Mouse (Mus musculus) induced T-regulatory cell, adult 2 months (primary cell): ENCODE data around the gene Ap1m1.

ENCODE experiments used
- DNase-seq: peaks from one replicate; pipeline ENCODE4 v3.0.0-alpha.2; 2012; ENCODE audit warnings: low read depth

Ap1m1 gene

DNA sequence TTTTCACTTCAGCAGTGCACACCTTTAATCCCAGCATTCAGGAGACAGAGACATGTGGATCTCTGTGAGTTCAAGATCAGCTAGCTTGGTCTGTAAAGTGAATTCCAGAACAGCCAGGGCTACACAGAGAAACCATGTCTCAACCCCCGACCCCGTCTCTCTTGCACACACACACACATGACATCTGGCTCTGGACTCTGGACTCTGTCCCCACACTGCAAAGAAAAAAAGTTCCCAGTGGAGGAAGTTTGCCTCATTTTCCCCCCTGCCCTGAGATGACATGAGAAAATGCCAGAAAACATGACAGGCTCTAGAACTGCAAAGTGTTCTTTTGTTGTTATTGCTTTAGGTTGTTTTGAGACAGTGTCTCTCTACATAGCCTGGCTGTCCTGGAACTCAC lies 20.0 kb downstream of the Ap1m1 start:
- DNase-seq, result no peak

DNA sequence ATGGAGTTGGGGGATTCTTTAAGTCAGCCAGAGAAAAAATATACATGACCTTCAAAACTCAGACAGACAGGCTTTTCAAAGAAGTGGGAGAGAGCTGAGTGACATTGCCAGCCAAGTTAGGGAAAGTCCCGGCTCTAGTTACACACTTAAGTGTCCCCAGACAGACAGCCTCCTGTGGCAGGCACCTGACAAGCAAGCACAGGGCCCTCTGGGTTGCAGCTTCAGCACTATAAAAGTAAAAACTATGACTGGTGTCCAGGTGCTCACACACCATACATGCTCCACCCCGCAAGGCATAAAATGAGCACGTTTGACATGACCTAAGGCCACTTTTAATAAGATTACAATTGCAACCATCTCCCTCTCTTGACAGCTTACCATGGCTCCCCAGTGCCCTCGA lies 20.8 kb downstream of the Ap1m1 start:
- DNase-seq, result peak; percentile 75

DNA sequence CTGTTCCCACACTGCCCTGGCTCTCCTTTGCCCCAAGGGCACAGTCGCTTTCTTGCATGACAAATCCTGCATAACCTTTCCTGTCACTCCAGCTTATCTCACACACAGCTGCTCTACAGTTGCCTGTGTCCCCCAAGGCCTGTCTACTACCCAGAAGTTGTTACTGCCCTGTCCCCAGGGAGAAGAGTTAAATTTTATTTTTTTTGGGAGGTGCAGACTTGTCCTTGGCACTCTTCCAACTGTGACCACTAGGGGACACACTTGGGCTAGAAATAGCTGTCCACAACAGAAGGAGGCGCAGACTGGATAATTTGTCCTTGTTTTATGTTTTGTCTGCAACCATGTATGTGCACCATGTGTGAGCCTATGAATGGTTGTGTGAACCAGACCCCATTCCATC lies 21.2 kb downstream of the Ap1m1 start:
- peak; percentile 92 for DNase-seq

DNA sequence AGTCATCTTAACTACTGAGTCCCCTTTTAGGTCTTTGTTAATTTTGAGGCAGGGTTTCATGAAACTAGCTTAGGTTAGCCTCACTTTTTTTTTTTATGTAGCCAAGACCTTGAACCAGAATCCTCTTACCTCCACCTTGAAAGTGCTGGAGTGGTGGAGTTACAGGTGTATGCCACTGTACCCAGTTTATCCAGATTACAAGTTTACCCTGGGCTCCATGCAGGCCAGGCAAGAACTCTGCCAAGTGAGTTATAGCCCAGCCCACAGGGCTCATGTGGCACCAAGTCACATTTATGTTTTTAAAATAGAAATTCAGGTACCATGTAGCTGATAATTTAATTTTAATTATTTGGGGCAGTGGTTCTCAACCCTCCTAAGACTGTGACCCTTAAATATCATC lies 21.6 kb downstream of the Ap1m1 start:
- DNase-seq, result no peak

DNA sequence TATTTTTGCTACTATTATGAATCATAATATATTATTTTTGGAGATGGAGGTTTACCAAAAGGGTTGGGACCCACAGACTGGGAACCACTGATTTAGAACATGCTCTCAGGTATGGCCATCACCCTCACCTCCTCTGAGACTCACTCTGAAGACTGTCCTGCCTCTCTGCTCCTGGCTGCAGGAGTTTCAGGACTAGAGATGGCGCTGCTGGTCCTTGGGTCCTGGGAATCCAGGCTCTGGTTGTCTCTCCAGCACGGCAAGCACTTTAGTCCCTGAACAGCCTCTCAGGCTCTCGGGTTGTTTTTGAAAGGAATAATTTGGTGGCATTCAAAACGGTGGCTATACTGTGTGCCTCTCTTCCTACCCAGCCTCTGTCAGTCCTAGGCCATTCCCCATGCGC lies 22.1 kb downstream of the Ap1m1 start:
- DNase-seq, result no peak

DNA sequence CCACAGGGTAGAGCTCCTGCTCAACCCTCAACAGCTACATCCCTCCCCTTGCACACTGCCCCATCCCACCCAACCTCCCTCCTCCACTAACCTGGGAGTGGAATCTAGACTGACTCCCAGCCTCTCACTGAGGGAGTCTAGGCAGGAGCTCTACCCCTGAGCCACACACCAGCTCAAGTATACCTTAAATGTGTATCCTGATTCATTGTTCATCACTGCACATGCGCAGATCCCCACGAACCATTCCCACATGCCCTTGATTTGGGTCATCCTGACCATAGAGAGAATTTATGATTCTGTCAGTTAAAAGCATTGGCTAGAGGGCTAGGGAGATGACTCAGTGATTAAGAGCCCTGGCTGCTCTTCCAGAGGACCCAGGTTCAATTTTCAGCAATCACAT lies 22.9 kb downstream of the Ap1m1 start:
- no peak for DNase-seq

DNA sequence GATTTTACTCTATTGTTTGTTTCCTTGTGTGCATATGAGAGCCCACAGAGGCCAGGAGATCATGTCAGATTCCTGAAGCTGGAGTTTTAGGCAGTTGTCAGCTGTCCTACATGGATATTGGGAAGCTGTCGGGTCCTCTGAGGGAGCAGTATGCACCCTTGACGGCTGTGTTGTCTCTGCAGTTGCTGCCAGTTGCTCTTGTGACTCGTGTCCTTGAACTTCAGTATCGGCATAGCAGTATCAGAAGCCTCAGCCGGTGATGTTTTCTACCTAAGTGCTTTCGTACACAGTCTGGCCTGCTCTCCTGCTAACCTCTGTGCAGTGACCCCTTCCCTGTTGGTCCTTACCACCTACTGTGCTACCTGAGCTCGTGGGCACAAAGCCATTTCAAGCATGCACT lies 23.6 kb downstream of the Ap1m1 start:
- DNase-seq, result no peak

DNA sequence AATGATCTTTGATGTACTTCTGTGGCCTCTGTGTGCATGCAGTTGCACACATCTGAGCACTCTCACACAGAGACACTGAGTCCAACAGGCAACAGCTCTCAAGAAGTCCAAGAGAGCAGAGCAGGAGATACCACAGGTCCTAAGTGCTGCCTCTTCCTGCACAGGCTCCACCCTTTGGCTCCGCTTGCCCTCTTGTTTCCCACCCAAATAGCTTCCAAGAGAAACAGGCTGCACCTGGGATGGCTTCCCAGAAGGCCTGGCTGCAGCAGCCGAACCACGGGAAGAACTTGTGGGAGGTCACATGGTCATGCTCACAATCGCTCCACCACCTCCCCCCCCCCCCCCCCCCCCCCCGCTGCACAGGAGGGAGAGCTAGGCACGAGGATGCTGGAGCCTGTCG lies 25.5 kb downstream of the Ap1m1 start:
- DNase-seq, result no peak

DNA sequence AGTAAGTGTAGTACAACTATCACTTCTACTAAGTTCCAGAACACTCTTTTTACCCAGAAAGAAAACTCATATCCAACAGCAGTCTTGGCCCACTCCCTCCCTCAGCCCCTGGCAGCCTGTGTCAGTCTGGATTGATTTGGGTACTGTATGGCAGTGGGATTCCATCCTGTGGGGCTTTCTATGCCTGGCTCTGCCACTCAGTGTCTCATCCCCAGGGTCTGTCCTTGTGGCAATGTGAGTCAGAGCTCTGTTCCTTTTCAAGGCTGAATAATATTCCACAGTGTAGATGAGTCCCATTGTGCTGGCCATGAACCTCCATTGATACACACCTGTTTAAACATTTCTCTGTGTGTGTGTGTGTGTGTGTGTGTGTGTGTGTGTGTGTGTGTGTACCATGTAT lies 26.9 kb downstream of the Ap1m1 start:
- DNase-seq, result no peak

DNA sequence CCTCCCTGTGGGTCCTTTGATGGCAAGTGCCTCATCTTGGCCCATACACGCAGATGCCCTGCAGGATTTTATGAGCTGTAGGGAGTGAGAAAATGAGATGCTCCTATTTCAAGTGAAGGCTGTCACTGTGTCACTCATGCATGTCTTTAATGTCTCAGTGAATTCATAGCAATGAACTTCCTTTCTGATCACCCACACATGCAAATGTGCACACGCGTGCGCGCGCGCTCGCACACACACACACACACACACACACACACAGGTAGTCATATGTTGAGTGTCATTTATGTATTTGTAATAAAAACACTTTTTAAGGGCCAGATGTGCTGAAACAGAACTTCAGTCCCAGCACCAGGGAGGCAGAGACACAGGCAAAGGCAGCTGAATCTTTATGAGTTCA lies 27.3 kb downstream of the Ap1m1 start:
- no peak for DNase-seq

DNA sequence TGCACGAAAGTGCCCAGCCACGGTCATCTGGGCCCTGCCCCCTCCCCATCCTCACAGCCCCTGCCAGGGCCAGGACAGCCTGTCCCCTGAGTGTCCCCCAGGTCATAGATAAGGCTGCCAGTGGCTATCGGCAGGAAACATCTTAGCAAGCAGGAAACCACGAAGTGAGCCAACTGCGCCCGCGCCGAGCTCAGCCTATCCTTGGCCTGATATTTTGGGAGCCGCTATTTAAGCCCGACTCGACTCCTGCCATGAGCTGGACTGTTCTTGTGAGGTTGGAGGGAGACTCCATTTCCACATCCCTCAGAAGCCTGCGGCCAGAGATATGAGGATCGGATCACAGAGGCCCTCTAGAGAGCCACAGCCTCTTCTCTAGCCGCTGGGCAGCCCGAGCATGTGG lies 28.5 kb downstream of the Ap1m1 start:
- DNase-seq, result peak; percentile 56

DNA sequence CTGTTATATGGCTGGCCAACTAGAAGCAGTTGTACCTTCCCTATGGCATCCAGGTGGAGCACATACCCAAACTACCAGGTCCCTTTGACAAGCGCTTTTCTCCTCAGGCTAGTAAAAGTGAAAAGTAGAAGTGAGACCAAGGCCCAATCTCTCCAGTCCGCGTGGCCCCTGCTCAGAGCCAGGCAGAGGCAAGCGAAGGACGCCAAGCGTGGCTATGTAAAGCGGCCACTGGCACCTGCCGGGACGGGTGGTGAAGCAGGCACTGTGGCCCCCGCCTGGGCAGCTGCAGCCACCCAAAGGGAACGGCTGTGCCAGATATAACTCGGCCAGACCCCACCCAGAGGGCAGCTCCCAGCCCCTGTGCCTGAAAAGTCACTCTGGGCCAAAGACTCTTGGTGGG lies 30.8 kb downstream of the Ap1m1 start:
- DNase-seq, result no peak

DNA sequence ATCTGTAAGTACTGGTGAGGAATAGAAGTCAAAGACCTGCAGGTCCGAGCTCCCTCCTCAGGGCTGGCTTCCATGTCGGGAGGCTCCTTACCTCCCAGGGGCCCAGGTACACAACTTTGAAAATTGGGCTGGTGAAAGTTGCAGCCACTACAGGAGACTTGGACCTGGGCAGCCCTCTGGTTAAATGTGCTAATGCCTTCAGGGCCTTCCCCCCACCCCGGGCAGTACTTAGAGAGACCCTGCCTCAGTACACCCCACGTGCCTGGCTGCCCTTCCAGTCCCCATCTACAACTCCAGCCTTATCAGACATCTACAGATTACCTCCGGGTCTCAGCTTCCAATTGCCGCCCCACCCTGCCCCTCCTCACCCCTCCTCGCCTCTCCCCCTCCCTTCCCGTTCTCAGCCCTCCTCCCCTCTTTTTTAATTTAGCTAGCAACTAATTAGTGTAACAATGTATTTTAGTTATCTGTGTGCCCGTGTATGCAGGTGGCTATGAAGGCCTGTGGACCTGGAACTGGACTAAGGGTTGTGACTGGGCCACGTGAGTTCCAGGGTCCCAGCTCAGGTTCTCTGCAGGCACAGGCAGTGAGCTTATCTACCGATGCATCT lies 31.3 kb downstream of the Ap1m1 start:
- DNase-seq, result no peak

DNA sequence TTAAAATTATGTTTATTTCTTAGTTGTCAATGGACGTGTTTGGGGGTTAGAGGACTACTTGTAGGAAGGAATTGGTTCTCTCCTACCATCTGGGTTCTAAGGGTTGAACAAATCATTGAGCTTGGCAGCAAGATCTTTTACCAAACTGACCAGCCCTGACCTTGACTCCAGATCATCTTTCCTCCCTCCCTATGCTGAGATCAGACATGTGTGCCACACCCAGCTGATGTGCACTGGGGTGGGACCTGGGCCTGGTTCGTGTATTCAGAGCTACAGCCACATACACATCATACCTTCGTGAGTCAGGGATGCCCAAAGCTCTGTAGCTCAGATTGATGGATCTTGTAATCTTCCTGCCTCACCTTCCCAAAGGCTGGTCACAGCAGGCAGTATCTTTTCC lies 31.9 kb downstream of the Ap1m1 start:
- DNase-seq, result no peak

DNA sequence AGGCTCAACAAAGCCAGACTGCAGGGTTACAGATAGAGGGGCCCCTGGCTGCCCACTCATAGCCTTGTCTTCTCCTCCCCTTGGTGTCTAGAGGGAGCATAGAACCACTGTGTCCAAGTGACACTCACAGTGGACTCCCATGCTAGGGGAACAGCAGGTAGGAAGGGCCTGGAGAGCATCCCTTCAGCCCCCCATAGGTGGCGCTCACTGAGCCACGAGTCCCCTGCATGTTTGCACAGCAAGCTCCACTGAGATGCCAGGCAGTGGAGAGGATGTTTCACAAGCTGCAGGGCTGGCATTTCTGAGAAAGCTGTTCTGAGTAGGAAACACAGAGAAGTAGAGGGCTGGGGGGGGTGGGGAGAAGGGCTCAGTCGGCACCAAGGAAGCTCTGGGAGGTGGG lies 32.5 kb downstream of the Ap1m1 start:
- DNase-seq, result peak; percentile 89

DNA sequence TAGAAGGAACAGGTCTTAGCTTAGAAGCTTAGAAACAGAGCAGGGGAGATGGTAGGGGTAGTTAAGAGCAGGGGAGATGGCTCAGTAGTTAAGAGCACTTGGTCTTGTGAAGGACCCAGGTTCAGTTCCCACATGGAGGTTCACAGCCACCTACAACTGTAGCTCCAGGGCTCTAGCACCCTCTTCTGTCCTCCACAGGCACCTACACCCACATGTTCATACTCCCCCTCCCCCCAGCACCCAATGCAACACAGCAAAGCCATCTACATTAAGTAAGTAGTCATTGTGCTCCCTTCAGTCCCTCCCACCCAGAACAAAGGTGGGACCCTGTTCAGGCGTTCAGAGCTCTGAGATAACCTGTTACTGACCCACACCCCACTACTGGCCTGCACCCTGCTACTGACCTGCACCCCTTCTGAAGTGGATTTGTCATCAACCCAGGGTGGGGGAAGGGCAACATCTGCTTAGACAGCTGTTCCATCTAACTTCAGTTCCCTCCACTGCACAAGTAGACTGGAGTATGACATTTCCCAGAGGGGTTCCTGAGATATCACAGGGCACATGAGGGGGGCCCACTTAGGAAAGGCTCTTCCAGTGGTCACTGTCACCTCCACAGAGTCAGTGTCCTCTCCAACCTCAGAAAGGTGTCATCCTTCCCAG lies 33.4 kb downstream of the Ap1m1 start:
- peak; percentile 53 for DNase-seq

DNA sequence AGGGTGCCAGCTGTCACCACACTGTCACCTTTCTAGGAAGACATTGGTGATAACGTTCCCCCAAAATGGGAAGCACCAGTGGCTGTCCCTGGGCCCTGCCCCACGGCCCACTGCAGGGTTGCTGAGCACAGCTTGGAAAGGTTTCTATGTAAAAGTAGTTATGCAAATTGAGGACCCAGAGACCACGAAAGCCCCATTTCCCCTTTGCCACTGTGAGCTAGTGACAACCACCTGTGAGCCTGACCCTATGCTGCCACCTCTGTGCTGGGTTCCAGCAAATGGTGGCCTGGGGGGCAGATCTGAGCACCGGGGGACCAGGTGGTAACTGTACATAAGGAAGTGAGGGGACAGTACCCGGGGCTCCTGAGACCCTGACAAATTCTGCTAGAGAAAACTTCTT lies 34.0 kb downstream of the Ap1m1 start:
- DNase-seq, result peak; percentile 66

DNA sequence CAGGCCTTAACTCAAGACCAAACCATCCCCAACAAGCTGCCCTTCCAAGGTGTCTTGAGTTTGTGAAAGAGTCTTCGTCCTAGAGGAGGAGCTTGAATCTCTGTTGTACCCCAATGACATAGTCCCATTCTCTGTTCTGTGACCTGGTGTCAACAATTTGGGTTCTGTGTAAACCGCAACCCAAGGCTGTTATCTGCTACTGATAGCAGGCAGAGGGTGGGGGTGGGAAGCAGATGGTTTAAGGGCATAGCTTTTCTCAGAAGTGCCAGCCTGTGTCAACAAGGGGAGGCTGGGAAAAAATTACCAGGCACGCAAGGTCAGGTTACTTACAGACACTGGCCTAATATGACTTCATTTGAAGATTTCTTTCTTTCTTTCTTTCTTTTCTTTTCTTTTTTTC lies 37.4 kb downstream of the Ap1m1 start:
- DNase-seq, result peak; percentile 87

DNA sequence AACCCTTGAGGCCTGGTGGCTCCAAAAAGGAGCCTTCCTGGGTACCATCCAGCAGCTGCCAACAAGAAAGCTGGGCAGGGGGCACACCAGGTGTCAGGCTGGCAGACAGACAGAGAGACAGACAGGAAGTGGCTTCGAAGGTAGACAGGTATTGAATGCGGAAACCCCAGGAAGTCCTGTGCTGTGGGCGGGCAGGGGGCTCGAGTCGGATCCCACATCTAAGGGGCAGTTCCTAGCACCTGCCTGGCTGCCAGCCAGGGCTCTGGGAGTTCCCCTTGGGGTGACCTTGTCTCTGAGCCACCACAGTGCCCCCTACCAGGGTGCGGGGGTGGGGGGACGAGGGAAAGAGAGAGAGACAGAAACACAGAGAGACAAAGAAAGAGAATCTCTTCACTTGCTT lies 39.3 kb downstream of the Ap1m1 start:
- peak; percentile 91 for DNase-seq

DNA sequence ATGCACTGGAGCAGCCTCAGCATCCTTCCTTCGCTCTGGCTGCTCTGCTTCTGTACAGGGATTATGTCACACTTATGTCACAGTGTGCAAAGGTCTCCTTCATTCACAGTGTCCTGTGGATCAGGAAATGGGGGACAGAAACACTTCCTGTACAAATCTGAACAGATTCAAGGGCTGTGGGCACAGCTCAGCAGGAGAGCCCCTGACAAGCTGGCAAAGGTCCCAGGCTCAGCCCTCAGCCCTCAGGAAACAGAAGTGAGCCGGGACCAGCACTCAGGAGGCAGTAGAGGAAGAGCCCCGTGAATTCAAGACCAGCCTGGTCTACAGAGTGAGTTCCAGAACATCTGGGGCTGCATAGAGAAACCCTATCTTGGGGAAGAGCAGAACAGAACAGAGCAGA lies 41.8 kb downstream of the Ap1m1 start:
- no peak for DNase-seq

DNA sequence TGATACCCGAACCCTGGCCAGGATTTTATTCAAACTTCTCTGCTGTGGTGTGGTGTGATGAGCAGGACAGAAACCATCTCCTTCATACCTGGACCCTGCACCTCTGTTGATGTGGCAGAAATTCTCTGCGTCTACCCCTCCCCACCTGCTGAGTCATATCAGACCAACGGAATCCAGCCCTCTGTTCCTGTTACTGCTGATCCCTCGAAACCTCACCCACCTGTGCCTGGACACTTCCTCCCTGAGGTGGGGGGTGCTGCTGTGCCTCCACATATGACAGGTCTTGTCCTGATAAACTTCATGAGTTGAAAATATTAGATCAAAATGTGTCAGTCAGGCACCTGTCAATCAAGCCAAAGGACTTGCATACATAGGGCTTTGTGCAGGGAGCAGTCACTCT lies 45.5 kb downstream of the Ap1m1 start:
- DNase-seq, result peak; percentile 69

DNA sequence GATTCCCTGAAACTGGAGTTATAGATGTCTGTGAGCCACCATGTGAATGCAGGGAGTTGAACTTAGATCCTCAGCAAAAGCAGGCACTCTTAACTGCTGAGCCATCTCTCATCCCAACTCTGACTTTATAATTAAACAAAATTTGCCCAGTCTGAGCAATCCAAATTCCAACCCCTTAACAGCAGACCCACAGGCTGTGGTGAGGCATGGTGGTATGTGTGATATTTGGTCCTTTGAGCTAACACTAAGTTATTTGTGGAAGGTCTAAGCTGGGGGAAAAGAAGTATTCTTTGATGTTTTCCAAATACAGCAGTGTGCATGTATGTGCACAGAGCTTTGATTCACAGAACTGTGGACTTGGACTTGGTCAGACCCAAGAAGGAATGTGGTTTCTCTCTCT lies 49.2 kb downstream of the Ap1m1 start:
- no peak for DNase-seq

DNA sequence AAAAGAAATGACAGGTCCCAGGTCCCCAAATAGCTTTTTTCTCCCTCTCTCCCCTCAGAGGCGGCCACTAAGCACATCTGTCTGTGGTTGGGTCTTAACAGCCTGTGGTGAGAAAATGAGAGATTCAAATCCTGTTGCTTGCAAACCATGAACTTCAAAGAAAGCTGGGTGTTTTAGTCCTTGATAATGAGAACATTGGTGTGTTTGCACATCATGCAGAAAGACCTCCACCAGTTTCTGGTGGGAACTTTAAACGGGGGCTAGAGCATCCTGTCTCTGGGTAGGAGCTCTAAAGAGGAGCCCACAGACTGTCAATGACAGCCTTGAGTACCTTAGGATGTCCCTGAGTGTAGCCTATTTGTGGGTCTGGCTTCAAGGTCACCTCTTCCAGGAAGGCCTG lies 51.3 kb downstream of the Ap1m1 start:
- peak; percentile 71 for DNase-seq

DNA sequence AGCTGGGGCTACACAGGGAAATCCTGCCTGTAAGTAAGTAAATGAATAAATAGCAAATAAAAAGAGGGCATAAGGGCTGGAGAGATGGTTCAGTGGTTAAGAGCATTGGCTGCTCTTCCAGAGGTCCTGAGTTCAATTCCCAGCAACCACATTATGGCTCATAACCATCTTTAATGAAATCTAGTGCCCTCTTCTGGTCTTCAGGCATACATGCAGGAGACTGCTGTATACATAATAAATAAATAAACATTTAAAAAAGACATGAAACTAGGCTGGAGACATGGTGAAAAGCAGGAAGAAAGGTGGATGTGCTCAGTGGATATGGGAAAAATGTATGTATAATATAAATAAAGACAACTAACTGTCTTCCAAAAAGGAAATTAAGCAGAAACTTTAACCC lies 53.5 kb downstream of the Ap1m1 start:
- DNase-seq, result no peak
